Mouse (Mus musculus) kidney, postnatal 10 days (tissue): Measurements from ENCODE around the gene 4930455H04Rik.
A peak's percentile ranks its signal among the peaks of the same experiment; 100 is the strongest.

Experiments used
- DNase-seq: peaks from one replicate; pipeline ENCODE4 v3.0.0; 2021; ENCODE audit warnings: mixed read lengths

4930455H04Rik gene

GRCm38 (mm10) chr3:116967967-116968366 is at the start of gene 4930455H04Rik:
Gene 4930455H04Rik, plus strand, starts transcription at chr3:116968267.
- DNase-seq: no peak

- no peak for DNase-seq
Observed at GRCm38 (mm10) chr3:116921535-116921934, 46.5 kb upstream of the 4930455H04Rik start.

- DNase-seq: no peak
Observed at GRCm38 (mm10) chr3:116923042-116923441, 45.0 kb upstream of the 4930455H04Rik start.

GRCm38 (mm10) chr3:116928994-116929393 is 39.1 kb upstream of the 4930455H04Rik start:
- no peak for DNase-seq

GRCm38 (mm10) chr3:116933158-116933557 is 34.9 kb upstream of the 4930455H04Rik start:
- DNase-seq: no peak

GRCm38 (mm10) chr3:116936934-116937691 is 31.0 kb upstream of the 4930455H04Rik start:
- no peak for DNase-seq

- DNase-seq: no peak
Observed at GRCm38 (mm10) chr3:116940804-116941558, 27.1 kb upstream of the 4930455H04Rik start.

GRCm38 (mm10) chr3:116941559-116942117 is 26.4 kb upstream of the 4930455H04Rik start:
- DNase-seq: no peak

GRCm38 (mm10) chr3:116942751-116943150 is 25.3 kb upstream of the 4930455H04Rik start:
- DNase-seq: no peak

- no peak for DNase-seq
Observed at GRCm38 (mm10) chr3:116943422-116943821, 24.6 kb upstream of the 4930455H04Rik start.

GRCm38 (mm10) chr3:116946476-116946875 is 21.6 kb upstream of the 4930455H04Rik start:
- no peak for DNase-seq

- no peak for DNase-seq
Observed at GRCm38 (mm10) chr3:116950665-116951115, 17.4 kb upstream of the 4930455H04Rik start.

- no peak for DNase-seq
Observed at GRCm38 (mm10) chr3:116951489-116951888, 16.6 kb upstream of the 4930455H04Rik start.

GRCm38 (mm10) chr3:116952242-116952899 is 15.7 kb upstream of the 4930455H04Rik start:
- no peak for DNase-seq

GRCm38 (mm10) chr3:116953366-116953765 is 14.7 kb upstream of the 4930455H04Rik start:
- no peak for DNase-seq

- no peak for DNase-seq
Observed at GRCm38 (mm10) chr3:116955061-116955460, 13.0 kb upstream of the 4930455H04Rik start.

- no peak for DNase-seq
Observed at GRCm38 (mm10) chr3:116960414-116960813, 7.7 kb upstream of the 4930455H04Rik start.

GRCm38 (mm10) chr3:116961354-116962142 is 6.5 kb upstream of the 4930455H04Rik start:
- no peak for DNase-seq

GRCm38 (mm10) chr3:116963213-116963612 is 4.9 kb upstream of the 4930455H04Rik start:
- no peak for DNase-seq

- DNase-seq: peak; percentile 40
Observed at GRCm38 (mm10) chr3:116964426-116964825, 3.6 kb upstream of the 4930455H04Rik start.

GRCm38 (mm10) chr3:116966225-116966624 is 1.8 kb upstream of the 4930455H04Rik start:
- peak; percentile 57 for DNase-seq

- peak; percentile 57 for DNase-seq
Observed at GRCm38 (mm10) chr3:116966800-116967199, 1.3 kb upstream of the 4930455H04Rik start.
